ENCODE assay signal across 9 mouse cellular contexts in the genomic region with DNA sequence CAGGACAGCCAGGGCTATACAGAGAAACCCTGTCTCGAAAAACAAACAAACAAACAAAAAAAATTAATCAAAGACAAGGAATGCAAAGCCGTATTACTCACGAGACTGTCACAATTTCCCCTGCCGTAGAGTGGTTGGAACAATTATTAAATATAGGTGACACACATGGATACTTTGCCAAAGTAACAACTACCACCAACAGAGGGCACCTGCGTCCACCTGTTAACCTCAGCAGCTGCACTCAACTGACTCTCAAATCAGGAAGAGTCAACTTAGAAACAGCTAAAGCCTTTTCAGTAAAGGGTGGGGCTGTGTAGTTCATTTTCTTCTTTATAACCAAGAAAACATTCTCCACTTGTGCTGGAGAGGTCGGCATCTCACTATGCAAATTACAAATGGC. TPM values are rescaled to one million over a fixed set of nuclear protein-coding genes. Genes with fewer than 3 reads are reported as not detected.
DNase-seq lines count a peak whose midpoint lies in the region; ATAC-seq and TF ChIP-seq lines count a peak whose summit lies in the region.
"Had no signal": no experiment of that assay in that cellular context is flagged by ENCODE, and none has a peak within 500 bp of the region (broad histone marks: within the 10 kb centered on the region; RNA-seq: fewer than 3 reads in every experiment).

No protein-coding gene starts in this region.

- peak; percentile 49 for TF ChIP-seq CTCF in left cerebral cortex, adult 2 months (IDR thresholded peaks at IDR 0.05)
- peak; percentile 77 for TF ChIP-seq CTCF in liver, postnatal 0 days (IDR thresholded peaks at IDR 0.05; ENCODE audit: low read depth)
- TF ChIP-seq CTCF in thymus, adult 2 months (IDR thresholded peaks at IDR 0.05; ENCODE audit: borderline replicate concordance, control insufficient read depth, extremely low read depth, insufficient read depth, low read length, poor library complexity): no peak

- H3K4me3 ChIP-seq in left cerebral cortex, adult 2 months: no peak overlapping the region
- no peak overlapping the region for H3K4me3 ChIP-seq in liver, postnatal 0 days (ENCODE audit: low read depth, low read length)
- H3K4me3 ChIP-seq in thymus, adult 2 months (ENCODE audit: control insufficient read depth, insufficient read depth, low read length): no peak overlapping the region
- H3K4me3 ChIP-seq: erythroblast, embryonic 14.5 days had no signal

- no peak for TF ChIP-seq POLR2A in thymus, adult 2 months (IDR thresholded peaks at IDR 0.05; ENCODE audit: control insufficient read depth, extremely low read depth, insufficient read depth, low read length, poor library complexity)

- TF ChIP-seq EP300 in liver, postnatal 0 days (IDR thresholded peaks at IDR 0.05; ENCODE audit: low read depth): no peak

- no peak for DNase-seq in left cerebral cortex, adult 2 months (ENCODE audit: extremely low spot score in 1 of 2, low spot score in 2 of 2)
- DNase-seq in left cerebral cortex, postnatal 36 days (ENCODE audit: low spot score in 2 of 2): no peak
- peak; percentile 58 for DNase-seq in adipocyte (ENCODE audit: low spot score)
- DNase-seq in liver, postnatal 0 days: peak; percentile 53
- peak; percentile 76 for DNase-seq in thymus, adult 2 months
- no peak for DNase-seq in ovary, postnatal 36 days (ENCODE audit: low spot score)
- DNase-seq in gastrocnemius, postnatal 10 days: no peak

- no peaks in the 10 kb centered on the region for H3K9me3 ChIP-seq in liver, postnatal 0 days (ENCODE audit: low read length)

- H3K4me2 ChIP-seq in liver, postnatal 0 days (ENCODE audit: low read depth, low read length): no peak overlapping the region

- no peaks in the 10 kb centered on the region for H3K27me3 ChIP-seq in liver, postnatal 0 days (ENCODE audit: insufficient read depth, low read length)
- no peaks in the 10 kb centered on the region for H3K27me3 ChIP-seq in thymus, adult 2 months (ENCODE audit: control insufficient read depth, insufficient read depth, low read length)

- 61% methylated on average over 6 of the region's 6 CpGs for WGBS in liver, postnatal 0 days (ENCODE audit: insufficient replicate concordance)
- WGBS in thymus, adult 2 months: 51% methylated on average over 6 of the region's 6 CpGs

- H3K9ac ChIP-seq in liver, postnatal 0 days (replicated peaks): no peak overlapping the region

- peaks cover 28% of the 10 kb centered on the region for H3K36me3 ChIP-seq in liver, postnatal 0 days (replicated peaks; ENCODE audit: insufficient read depth, low read length)
- H3K36me3 ChIP-seq in thymus, adult 2 months (ENCODE audit: control insufficient read depth, insufficient read depth, low read length): no peaks in the 10 kb centered on the region

- intact Hi-C loops in left cerebral cortex, adult 2 months (cut with DNase I): no loop called here
- intact Hi-C loops in left cerebral cortex, postnatal 36 days (cut with DNase I): no loop called here

- 0 out of 2 replicates have a peak, but pooled peaks have one; percentile 22 for ATAC-seq in erythroid progenitor cell, adult 5-6 weeks (replicated peaks; ENCODE audit: low FRiP score, poor library complexity, severe bottlenecking)
- ATAC-seq in liver, postnatal 0 days: no peak; the same call in 1 of the 2 replicates

- peaks cover 15% of the 10 kb centered on the region for H3K4me1 ChIP-seq in liver, postnatal 0 days (ENCODE audit: insufficient read depth)
- H3K4me1 ChIP-seq in thymus, adult 2 months (replicated peaks; ENCODE audit: control insufficient read depth, insufficient read depth, low read length): peaks cover 37% of the 10 kb centered on the region

- H3K27ac ChIP-seq in left cerebral cortex, adult 2 months: no peak overlapping the region
- H3K27ac ChIP-seq in liver, postnatal 0 days (ENCODE audit: low read depth): no peak overlapping the region
- no peak overlapping the region for H3K27ac ChIP-seq in thymus, adult 2 months (ENCODE audit: control insufficient read depth, insufficient read depth, low read length)

RNA-seq across cellular contexts. Expression of a gene that starts 24.3 kb away (rescaled TPM):
- 10 to 100 TPM; 76.6 to 78.1 TPM for total RNA-seq in left cerebral cortex, adult 2 months (2021)
- total RNA-seq in left cerebral cortex, postnatal 36 days (2021): 10 to 100 TPM; 69.5 to 72.8 TPM
- total RNA-seq in erythroid progenitor cell, adult 5-6 weeks (2015; ENCODE audit: low replicate concordance): 28.5 and 40.2 TPM in 2 replicates
- 47.7 and 54.4 TPM in 2 replicates for total RNA-seq in erythroid progenitor cell, adult 5-6 weeks (2017; ENCODE audit: low replicate concordance)
- polyA plus RNA-seq in liver, postnatal 0 days (2015; fragmentation: Nextera tagmentation; extraction: Ambion mirVana): 4.3 and 4.8 TPM in 2 replicates
- polyA plus RNA-seq in thymus, adult 2 months (2012; rRNA removed): 5.6 and 6.3 TPM in 2 replicates
- total RNA-seq in gastrocnemius, postnatal 10 days (2021): 1 to 10 TPM; 5.5 to 6.9 TPM

Comparison
In these comparisons a context has a peak if more than half of its experiments do, and no peak if none do; other contexts are left out.
1. DNase-seq: peak in adipocyte (single experiment), liver, postnatal 0 days (single experiment) and thymus, adult 2 months (single experiment); none in left cerebral cortex, adult 2 months (0 of 2), left cerebral cortex, postnatal 36 days (0 of 2), ovary, postnatal 36 days (single experiment) and gastrocnemius, postnatal 10 days (single experiment).